Mouse (Mus musculus): ENCODE measurements at regions not wholly inside any gene's neighbourhood (a gene's known extent, or its start where the extent isn't known, plus 50 kb on each side); places are given as distances from the start of the nearest gene placed in this dataset.

DNA sequence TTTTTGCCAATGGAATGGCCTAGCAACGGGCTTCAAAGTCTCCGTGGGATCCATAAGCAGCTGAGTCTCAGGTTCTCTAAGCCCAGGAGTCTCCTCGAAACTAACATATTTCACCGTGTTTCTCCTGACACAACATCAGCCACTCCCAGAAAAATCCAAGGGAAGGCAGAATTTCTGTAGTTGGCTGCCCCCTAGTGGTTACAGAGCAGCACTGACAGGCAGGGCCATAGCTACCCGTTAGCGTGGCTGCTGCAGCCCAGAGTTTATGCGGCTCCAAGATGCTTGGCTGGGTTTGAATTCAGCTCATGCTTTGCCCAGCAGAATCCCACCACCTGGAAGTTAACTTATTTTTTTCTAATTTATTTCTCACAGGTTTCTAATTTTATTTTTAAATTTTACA lies 140.9 kb upstream of the Tmem164 start:
- peak; percentile 39 for DNase-seq (ENCODE audit: low spot score)

DNA sequence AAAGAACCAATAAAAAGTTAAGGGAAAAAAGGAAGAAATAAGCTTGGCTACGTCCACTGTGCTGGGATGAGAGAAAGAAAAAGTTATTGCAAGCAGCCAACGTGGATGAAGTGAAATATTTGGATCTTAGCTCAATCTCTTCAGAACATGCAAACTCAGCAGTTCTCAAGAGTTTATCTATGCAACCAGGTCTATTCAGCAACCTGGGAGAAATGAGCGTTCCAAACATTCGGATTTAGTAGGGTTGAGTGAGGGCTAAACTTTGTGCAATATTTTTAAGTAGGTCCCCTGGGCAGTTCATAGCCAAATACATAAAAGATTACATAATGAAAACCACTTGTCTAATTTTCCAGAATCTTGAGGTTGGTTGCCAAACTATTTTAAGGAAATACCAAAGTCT lies 129.0 kb upstream of the Tmem164 start:
- no peak for DNase-seq (ENCODE audit: low spot score)

DNA sequence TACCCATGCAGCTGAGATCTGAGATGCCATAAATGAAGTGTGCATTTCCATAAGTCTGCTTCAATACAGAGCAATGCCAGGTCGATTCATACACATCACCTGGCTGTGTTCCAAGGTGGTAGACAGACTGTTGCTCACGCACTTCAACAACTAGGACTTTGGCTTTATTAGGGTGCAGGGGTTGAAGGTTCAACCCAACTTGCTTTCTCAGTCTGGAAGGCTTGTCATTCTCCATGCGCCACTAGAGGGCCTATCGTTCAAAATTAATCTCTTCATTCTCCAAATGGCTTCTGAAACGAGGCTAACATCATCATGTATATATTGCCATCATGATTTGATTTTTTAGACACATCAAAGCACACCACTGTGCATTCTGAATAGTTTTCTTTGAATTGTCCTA lies 127.0 kb upstream of the Tmem164 start:
- DNase-seq (ENCODE audit: low spot score) = no peak

DNA sequence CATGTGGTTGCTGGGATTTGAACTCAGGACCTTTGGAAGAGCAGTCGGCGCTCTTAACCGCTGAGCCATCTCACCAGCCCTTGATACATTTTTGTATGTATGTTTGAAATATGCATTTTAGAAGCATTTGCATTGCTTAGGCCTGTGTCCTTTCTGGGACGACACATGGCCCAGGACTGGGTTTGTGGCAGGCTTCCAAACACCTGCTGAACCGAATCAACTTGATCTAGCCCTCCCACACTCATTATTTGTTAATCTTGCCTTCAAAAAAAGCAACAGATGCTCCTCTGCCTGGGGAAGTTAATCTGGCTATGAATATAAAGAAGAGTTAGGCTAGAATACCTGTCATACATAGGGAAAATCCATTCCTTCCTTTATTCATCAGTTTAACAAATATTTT lies 123.7 kb upstream of the Tmem164 start:
- DNase-seq (ENCODE audit: low spot score) = no peak

DNA sequence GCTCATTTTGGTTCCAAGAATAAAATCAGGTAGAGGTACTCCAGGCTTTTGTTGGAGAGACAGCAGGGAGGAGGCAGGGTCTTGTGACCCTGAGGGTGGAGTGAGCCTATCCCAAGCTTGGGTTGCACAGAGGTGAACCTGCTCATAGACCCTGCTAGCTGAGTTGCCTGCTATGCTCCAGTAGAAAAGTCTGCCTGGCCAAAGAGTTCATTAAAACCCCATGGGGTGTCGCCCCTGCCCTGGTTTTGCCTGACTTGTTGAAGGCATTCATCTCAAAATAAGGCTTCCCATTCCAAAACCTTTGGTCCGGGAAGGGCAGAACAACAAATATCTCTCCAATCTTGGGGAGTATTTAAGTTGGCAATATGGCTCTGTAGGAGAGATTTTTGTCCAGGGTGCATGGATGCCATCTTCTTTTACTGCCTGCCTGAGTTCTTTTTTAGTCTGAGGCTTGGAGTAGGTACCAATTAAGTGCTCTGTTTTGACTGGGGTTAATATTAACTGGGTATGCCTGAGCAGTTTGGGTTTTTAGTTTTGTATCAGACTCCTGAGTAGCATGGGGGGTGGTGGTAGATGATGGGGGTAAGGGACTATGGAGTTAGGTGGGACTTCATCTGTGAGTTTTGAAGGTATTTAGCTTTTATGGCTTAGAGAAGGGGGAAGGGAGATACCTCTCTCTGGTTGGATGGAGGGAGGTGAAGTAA lies 120.8 kb upstream of the Tmem164 start:
- no peak for DNase-seq (ENCODE audit: low spot score)

DNA sequence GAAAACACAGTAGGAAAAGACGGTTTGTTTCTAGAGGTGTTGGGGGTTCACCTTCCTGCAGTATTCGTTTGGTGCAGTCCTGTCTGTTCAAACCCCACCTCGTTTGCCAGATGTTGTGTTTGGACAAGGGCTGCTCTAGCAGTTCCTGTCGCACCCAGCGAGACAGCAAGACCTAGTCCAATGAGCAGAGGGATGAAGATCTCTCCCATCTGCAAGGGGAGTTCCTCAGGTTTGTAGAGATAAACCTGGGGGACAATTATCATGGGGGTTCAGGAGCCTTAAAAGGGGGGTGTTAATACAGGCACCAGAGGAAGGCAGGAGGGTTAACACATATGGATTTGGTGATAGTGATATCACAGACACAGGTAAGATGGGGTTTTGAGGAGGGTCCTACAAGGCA lies 119.4 kb upstream of the Tmem164 start:
- no peak for DNase-seq (ENCODE audit: low spot score)

DNA sequence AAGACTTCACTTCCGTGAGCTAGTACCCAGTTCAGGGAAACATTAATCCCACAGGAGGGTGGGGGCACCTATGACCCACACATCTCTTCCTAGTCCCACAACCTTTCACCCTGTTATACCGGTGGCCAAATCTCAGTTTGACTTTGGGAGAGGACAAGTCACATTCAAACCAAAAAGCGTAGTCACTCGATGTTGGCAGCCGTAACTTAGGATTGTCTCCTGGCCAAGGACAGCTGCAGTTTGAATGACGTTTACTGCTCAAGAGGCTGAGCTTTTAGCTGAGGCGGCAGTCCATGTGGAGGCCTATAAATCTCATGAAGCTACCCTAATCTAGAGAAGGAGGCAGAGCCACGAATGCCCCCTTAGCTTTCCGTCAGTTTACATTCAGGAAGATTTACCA lies 117.0 kb upstream of the Tmem164 start:
- no peak for DNase-seq (ENCODE audit: low spot score)

DNA sequence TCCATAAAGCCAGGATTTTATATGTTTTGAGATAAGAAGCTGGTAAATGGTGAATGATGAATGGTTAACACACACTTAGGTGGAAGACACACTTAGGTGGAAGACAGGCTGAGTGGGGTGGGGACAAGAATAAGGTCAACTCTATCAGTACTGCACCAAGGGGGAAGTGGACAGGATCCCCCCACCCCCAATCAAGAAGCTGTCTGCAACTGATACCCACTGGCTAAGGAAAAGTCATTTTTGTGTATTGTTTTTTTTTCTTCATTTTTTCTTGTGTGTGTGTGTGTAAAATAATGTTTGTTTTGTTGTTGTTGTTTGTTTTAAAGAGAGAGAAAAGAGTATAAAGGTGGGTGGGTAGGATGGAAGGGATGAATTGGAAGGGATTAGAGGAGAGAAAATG lies 109.4 kb upstream of the Tmem164 start:
- DNase-seq (ENCODE audit: low spot score) = no peak

DNA sequence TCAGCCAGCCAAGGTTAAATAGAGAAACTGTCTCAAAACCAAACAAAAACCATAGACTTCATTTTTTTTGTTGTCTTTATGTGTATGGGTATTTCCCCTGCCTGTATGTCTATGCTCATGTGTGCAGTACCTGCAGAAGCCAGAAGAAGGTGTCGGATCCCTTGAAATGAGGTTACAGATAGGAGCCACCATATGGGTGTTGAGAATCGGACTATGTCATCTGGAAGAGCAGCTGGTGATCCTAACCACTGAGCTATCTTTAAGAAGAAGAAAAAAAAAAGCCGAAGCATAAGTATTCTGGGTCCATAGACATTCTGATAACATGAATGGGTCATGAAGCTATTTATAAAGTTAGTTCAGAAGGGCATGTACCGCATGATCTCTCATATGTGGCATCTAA lies 107.2 kb upstream of the Tmem164 start:
- no peak for DNase-seq (ENCODE audit: low spot score)

DNA sequence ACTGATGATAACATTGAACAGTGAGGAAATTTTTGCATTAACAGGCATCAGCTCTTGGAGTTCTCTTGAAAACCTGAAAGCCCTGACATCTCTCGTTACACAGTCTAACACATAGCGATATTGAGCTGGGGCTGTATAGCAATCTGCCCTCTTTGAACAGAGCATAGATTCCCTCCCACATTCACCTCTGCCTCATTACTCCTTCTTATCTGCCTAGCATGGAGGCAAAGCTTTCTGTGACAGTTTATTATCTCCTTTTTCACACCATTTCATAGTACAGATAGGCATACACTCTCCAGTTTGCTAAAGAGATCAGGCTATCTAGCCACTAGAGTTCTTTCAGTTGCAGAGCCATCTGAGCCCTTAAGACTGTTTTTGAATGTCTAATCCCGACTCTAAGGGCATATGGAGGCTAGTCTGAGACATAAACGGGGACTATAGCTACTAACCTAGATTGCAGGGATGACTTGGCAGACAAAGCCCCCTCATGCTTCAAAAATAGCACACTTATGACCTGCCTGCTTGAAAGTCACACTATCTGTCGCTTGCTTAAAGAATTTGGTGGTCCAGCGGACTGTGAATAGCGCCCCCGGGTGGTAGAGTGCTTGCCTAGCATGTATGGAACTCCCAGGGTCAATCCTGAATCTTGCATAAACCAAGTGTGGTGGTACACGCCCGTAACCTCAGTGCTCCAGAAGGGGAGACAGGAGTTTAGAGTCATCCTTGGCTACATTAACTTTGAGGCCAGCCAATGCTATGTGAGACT lies 106.1 kb upstream of the Tmem164 start:
- peak; percentile 25 for DNase-seq (ENCODE audit: low spot score)

DNA sequence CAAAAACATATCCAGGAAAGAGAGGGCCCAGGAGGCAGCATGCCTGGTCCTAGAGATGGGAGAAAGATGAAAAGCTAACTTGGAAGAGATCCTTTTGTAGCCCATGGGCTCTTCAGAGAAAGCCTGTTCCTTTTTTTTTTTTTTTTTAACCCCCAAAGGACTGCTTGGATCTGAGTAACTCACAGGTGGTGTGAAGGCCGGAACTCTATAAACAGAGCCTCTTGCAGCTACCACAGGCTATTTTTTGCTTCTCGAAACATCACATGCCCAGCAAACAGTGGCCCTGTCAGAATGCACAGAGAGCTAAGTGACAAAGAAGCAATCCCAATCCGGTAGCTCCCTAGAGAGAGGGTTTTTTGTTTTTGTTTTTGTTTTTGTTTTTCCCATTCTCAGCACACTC lies 105.1 kb upstream of the Tmem164 start:
- no peak for DNase-seq (ENCODE audit: low spot score)

DNA sequence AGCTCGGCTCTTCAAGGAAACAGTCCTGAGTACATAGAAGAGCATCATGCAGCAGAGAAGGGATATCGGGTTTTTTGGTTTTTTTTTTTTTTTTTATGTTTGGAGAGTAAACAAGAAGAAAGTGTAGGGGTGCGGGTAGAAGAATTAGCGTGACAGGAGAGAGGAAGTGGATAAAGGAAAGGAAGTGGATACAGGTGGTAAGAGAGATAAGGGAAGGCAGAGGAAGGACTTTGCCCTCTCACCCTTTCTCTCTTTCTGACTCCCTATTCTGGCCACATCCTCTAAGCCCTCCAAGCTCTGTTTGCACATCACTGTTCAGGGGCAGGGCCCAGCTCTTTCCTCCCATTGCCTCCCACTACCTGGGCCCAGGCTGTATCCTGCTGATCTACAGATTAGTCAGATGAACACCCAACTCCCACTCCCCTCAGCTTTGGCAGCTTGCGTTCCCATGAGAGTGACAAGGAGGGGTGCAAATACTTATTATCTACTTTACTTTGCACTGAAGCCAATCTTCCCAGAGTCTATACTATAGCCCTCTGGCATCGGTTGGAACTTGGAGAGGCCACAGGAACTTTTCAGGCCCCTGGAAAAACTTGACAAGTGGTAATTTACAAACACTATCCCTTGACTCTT lies 103.6 kb upstream of the Tmem164 start:
- no peak for DNase-seq (ENCODE audit: low spot score)

DNA sequence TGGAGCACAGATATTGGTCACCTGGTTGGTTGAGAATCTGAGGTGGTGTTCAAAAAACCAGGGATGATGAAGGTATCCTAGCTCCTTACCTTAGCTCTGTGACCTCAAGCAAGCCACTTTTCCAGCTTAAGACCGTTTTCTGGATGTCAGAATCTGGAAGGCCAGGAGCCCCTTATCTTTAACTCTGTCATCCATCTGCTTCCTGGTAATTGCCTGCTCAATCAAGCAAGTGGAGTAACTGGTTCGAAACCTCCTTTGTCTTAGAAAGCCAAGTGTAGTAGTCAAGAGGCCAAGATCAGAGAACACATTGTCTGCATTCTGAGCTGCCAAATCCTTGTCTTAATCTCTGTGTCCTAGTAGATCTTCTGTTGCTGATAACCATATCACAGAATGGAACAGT lies 95.9 kb upstream of the Tmem164 start:
- DNase-seq (ENCODE audit: low spot score) = no peak

DNA sequence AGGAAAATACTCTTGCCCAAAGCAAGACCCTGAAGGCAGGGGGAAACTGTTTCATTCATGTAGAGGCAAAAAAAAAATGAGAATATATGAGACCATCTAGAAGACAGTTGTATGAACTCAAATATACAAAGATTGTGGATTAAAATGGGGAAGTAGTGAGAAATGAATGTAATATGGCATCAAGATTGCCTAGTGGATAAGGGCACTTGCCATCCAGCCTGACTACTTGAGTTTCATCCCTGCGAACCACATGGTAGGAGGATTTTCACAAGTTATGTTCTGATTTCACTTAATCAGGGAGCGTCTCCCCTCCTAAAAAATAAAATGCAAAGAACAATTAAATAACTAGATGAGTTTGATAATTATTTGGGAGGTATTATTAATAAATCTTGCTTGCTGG lies 81.8 kb upstream of the Tmem164 start:
- no peak for DNase-seq (ENCODE audit: low spot score)

DNA sequence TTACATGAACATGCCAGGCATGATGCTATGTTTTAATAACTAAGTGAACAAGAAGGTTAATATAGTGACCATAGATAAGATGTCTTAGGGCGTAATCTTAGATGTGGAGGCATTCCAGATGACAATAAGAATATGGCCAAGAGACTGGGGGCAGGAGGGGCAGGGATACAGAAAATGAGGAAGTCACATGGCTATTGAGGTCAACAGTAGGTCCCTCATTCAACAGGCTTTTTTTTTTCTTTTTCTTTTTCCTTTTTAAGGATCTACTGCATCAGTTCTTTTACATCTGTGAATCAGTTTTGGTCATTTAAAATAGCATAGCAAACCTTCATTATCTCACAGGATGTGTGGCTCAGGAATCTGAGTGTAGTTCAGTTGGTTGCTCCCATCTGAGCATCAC lies 80.4 kb upstream of the Tmem164 start:
- DNase-seq (ENCODE audit: low spot score) = no peak

DNA sequence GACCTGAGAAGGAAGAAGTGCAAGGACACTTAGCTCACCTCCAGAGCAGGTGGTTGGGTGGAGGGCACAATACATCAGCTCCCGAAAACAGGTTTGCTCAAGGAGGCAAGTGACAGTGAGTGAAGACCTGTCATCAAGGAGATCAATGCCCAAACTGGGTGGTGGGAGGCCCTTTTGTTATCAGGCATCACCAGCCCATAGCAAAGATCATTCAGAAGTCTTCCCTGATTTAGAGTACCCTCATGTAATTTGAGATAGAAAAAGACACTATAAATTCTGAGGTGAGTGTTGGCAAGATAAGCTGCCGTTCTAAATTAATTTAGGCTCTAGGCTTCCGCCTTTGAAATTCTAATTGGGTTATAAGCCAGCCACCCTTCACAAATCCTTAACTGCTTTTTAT lies 76.1 kb upstream of the Tmem164 start:
- no peak for DNase-seq (ENCODE audit: low spot score)

DNA sequence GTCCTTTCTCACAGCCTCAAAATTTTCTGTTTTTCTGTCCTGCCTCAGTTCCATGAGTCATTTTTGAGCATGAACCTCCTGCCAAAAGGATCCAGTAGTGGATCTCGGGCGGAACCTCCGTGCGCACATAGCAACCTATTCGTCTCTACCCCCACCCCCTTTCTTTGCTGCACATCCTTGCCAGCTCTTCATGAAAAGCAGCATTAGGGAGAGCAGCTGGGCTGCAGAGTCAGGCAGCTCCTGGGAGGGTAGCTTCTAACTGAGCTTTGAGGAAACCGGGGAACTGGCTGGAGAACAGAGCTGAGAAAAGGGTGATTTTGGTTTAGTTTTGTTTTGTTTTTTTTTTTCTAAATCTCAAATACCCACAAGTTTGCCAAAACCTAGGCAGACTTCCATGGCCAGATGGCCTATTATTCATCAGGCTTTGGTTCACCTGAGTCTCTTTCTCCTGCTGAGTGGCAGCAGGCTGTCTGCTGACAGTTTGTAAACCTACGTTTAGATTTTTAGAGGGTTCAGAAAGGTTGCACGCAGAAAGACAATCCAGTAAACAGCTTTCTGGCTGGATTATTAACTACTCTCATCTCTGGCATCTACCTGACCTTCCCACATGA lies 74.5 kb upstream of the Tmem164 start:
- no peak for DNase-seq (ENCODE audit: low spot score)

DNA sequence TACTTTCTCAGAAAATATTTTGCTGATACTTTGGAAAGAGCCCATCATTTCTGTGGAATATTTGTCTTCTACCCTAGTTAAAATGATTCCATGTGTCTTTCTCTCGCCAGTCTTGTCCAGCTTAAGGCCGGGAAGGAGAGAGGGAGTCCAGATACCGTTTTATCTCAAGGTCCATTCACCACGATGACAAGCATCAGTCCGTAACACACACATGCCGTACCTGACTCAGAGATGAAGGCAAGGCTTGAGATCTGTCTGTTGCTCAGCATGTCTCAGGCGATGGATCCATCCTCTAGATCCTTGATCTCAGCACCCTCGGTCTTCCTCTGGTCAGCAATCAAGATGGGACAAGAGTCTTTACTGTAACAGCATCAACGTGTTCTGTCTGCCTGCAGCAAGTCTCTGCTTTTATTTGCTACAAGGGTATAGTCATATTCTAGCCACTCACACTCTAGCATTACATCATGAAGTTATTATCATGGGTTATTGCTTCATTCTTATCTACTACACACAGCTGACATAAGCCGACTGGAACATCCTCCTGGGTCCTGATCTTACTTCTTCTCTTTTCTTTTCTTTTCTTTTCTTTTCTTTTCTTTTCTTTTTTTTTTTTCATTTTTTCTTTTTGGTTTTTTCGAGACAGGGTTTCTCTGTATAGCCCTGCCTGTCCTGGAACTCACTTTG lies 64.9 kb upstream of the Tmem164 start:
- DNase-seq (ENCODE audit: low spot score) = peak; percentile 14

DNA sequence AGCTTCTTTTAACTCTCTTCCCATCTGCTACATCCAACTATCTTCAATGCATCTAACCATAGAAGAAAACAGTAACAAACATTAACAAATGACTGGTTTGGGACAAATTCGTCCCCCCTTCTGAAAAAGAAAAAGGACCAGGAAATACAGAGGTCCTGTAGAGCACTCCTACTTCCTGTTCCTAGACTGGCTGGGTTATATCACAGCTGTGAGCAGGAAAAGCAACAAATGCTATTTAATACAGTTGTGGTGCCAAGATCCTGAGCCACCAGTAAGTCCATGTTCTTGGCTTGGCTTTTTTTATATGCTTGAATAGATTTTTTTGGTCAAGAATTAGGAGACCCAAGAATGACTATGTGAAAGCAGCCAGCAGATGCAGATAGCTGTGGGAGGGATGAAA lies 62.8 kb upstream of the Tmem164 start:
- DNase-seq (ENCODE audit: low spot score) = no peak

DNA sequence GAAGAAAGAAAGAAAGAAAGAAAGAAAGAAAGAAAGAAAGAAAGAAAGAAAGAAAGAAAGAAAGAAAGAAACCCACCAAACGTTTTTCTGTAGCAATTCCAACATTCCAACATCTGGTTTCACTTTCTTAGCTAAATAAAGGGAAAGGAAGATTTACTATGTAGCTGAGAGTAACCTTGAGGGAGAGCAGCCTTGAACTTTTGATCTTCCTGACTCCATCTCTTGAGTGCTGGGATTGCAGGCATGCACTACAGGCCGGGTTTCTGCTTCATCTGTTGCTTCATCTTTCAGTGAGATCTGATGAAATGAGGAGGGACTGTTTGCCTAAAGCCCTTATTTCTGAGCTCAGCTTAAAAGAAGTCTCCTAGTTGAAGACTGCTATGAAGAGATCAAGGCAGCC lies 57.8 kb upstream of the Tmem164 start:
- DNase-seq (ENCODE audit: low spot score) = no peak

DNA sequence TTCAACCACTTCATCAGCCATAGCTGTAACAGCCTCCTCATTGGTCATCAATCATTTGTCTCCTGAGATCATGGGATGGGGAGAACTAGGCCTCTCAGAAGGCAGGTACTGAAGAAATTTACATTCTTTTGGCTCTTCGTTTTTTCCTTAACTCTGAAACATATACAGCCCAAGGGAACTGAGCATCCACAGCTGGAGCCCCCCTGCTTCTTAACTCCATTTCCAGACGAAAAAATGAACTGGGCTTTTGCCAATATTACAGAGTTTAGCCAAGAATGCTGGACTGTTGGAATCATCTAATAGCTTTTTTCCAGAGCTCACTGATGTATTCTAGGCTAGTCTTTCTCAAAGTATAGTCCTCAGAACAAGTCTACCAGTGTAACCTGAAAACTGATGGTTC lies 57.3 kb upstream of the Tmem164 start:
- DNase-seq (ENCODE audit: low spot score) = no peak
